Mouse (Mus musculus): Measurements from ENCODE around the gene Nrl. TPM values are rescaled to one million over a fixed set of nuclear protein-coding genes. Genes with fewer than 3 reads are reported as not detected.

Nrl gene
- polyA plus RNA-seq, 1 experiment from 2014 or later, result not detected

- no peak for ATAC-seq
- H3K4me2 ChIP-seq (ENCODE audit: low read depth, low read length), result peak overlapping the region; percentile 65
- H3K27ac ChIP-seq (ENCODE audit: low read length), result no peak overlapping the region
- H3K36me3 ChIP-seq (ENCODE audit: control insufficient read depth, insufficient read depth, low read length), result 0 out of 2 replicates have a peak, but pooled peaks cover 2% of the 10 kb centered on the region
- no peak overlapping the region; the same call in 1 of the 2 replicates for H3K4me3 ChIP-seq (ENCODE audit: low read length)
- H3K4me1 ChIP-seq (ENCODE audit: control insufficient read depth, insufficient read depth, low read length), result peaks cover 17% of the 10 kb centered on the region
- no peak overlapping the region for H3K9ac ChIP-seq (ENCODE audit: low read depth, low read length)
- no peaks in the 10 kb centered on the region for H3K27me3 ChIP-seq (replicated peaks; ENCODE audit: control insufficient read depth, insufficient read depth, low read length)
- no peaks in the 10 kb centered on the region for H3K9me3 ChIP-seq (ENCODE audit: control insufficient read depth, low read length)
- 51% methylated on average over 6 of the region's 6 CpGs for WGBS
These were observed 34.1 kb upstream of the Nrl start for GRCm38 (mm10) chr14:55558740-55559448.

GRCm38 (mm10) chr14:55557587-55557986 is 32.8 kb upstream of the Nrl start:
- Histone ChIP-seq H3K4me1 (ENCODE audit: control insufficient read depth, insufficient read depth, low read length) (peaks cover 17% of the 10 kb centered on the region), H3K4me3 (ENCODE audit: low read length) (no peak overlapping the region), H3K4me2 (ENCODE audit: low read depth, low read length) (no peak overlapping the region), H3K36me3 (ENCODE audit: control insufficient read depth, insufficient read depth, low read length) (no peaks in the 10 kb centered on the region), H3K27me3 (replicated peaks; ENCODE audit: control insufficient read depth, insufficient read depth, low read length) (no peaks in the 10 kb centered on the region), H3K27ac (ENCODE audit: low read length) (peak overlapping the region; percentile 67), H3K9me3 (ENCODE audit: control insufficient read depth, low read length) (no peaks in the 10 kb centered on the region), H3K9ac (ENCODE audit: low read depth, low read length) (no peak overlapping the region)
- WGBS, result 84% methylated on average over 3 of the region's 3 CpGs
- ATAC-seq, result no peak

- H3K9ac ChIP-seq (ENCODE audit: low read depth, low read length), result no peak overlapping the region
- peaks cover 16% of the 10 kb centered on the region for H3K4me1 ChIP-seq (ENCODE audit: control insufficient read depth, insufficient read depth, low read length)
- 20% methylated on average over 5 of the region's 5 CpGs for WGBS
- no peaks in the 10 kb centered on the region for H3K9me3 ChIP-seq (ENCODE audit: control insufficient read depth, low read length)
- no peak overlapping the region for H3K4me3 ChIP-seq (ENCODE audit: low read length)
- no peaks in the 10 kb centered on the region for H3K27me3 ChIP-seq (replicated peaks; ENCODE audit: control insufficient read depth, insufficient read depth, low read length)
- H3K27ac ChIP-seq (ENCODE audit: low read length), result peak overlapping the region; percentile 67
- no peaks in the 10 kb centered on the region for H3K36me3 ChIP-seq (ENCODE audit: control insufficient read depth, insufficient read depth, low read length)
- ATAC-seq, result no peak
- H3K4me2 ChIP-seq (ENCODE audit: low read depth, low read length), result 0 out of 2 replicates have a peak overlapping the region, but pooled peaks have one; percentile 1
These were observed 32.2 kb upstream of the Nrl start for GRCm38 (mm10) chr14:55557003-55557402.

GRCm38 (mm10) chr14:55555788-55556187 is 31.0 kb upstream of the Nrl start:
- Histone ChIP-seq H3K4me1 (ENCODE audit: control insufficient read depth, insufficient read depth, low read length) (peaks cover 6% of the 10 kb centered on the region; the same call in 1 of the 2 replicates), H3K27me3 (replicated peaks; ENCODE audit: control insufficient read depth, insufficient read depth, low read length) (no peaks in the 10 kb centered on the region), H3K9me3 (ENCODE audit: control insufficient read depth, low read length) (no peaks in the 10 kb centered on the region), H3K4me2 (ENCODE audit: low read depth, low read length) (no peak overlapping the region), H3K27ac (ENCODE audit: low read length) (no peak overlapping the region), H3K36me3 (ENCODE audit: control insufficient read depth, insufficient read depth, low read length) (no peaks in the 10 kb centered on the region), H3K4me3 (ENCODE audit: low read length) (no peak overlapping the region), H3K9ac (ENCODE audit: low read depth, low read length) (no peak overlapping the region)
- WGBS, result 82% methylated on average over 3 of the region's 3 CpGs
- ATAC-seq, result no peak

GRCm38 (mm10) chr14:55554635-55555034 is 29.9 kb upstream of the Nrl start:
- H3K27ac ChIP-seq (ENCODE audit: low read length), result no peak overlapping the region
- H3K36me3 ChIP-seq (ENCODE audit: control insufficient read depth, insufficient read depth, low read length), result no peaks in the 10 kb centered on the region
- H3K9me3 ChIP-seq (ENCODE audit: control insufficient read depth, low read length), result no peaks in the 10 kb centered on the region
- no peak overlapping the region for H3K4me2 ChIP-seq (ENCODE audit: low read depth, low read length)
- H3K27me3 ChIP-seq (replicated peaks; ENCODE audit: control insufficient read depth, insufficient read depth, low read length), result no peaks in the 10 kb centered on the region
- no peak overlapping the region for H3K4me3 ChIP-seq (ENCODE audit: low read length)
- H3K9ac ChIP-seq (ENCODE audit: low read depth, low read length), result no peak overlapping the region
- ATAC-seq, result no peak
- peaks cover 6% of the 10 kb centered on the region; the same call in 1 of the 2 replicates for H3K4me1 ChIP-seq (ENCODE audit: control insufficient read depth, insufficient read depth, low read length)

GRCm38 (mm10) chr14:55551794-55552193 is 27.0 kb upstream of the Nrl start:
- WGBS, result 94% methylated on average over 8 of the region's 8 CpGs
- no peak for ATAC-seq

GRCm38 (mm10) chr14:55551347-55551746 is 26.6 kb upstream of the Nrl start:
- Histone ChIP-seq H3K4me3 (ENCODE audit: low read length) (no peak overlapping the region), H3K4me1 (ENCODE audit: control insufficient read depth, insufficient read depth, low read length) (peaks cover 3% of the 10 kb centered on the region; the same call in 1 of the 2 replicates), H3K9ac (ENCODE audit: low read depth, low read length) (no peak overlapping the region), H3K27ac (ENCODE audit: low read length) (no peak overlapping the region), H3K27me3 (replicated peaks; ENCODE audit: control insufficient read depth, insufficient read depth, low read length) (no peaks in the 10 kb centered on the region), H3K9me3 (ENCODE audit: control insufficient read depth, low read length) (no peaks in the 10 kb centered on the region), H3K36me3 (ENCODE audit: control insufficient read depth, insufficient read depth, low read length) (peaks cover 12% of the 10 kb centered on the region), H3K4me2 (ENCODE audit: low read depth, low read length) (no peak overlapping the region)
- ATAC-seq, result no peak
- WGBS, result 76% methylated on average over 5 of the region's 5 CpGs

More at GRCm38 (mm10) chr14:55551794-55552193, 27.0 kb upstream of the Nrl start:
- H3K9me3 ChIP-seq (ENCODE audit: control insufficient read depth, low read length), result no peaks in the 10 kb centered on the region
- H3K4me1 ChIP-seq (ENCODE audit: control insufficient read depth, insufficient read depth, low read length), result peaks cover 6% of the 10 kb centered on the region; the same call in 1 of the 2 replicates
- H3K27me3 ChIP-seq (replicated peaks; ENCODE audit: control insufficient read depth, insufficient read depth, low read length), result no peaks in the 10 kb centered on the region
- no peak overlapping the region for H3K4me3 ChIP-seq (ENCODE audit: low read length)
- no peak overlapping the region for H3K4me2 ChIP-seq (ENCODE audit: low read depth, low read length)
- no peak overlapping the region for H3K27ac ChIP-seq (ENCODE audit: low read length)
- no peak overlapping the region for H3K9ac ChIP-seq (ENCODE audit: low read depth, low read length)
- peaks cover 12% of the 10 kb centered on the region for H3K36me3 ChIP-seq (ENCODE audit: control insufficient read depth, insufficient read depth, low read length)

GRCm38 (mm10) chr14:55550191-55550590 is 25.4 kb upstream of the Nrl start:
- ATAC-seq, result no peak
- Histone ChIP-seq H3K4me3 (ENCODE audit: low read length) (no peak overlapping the region), H3K36me3 (ENCODE audit: control insufficient read depth, insufficient read depth, low read length) (peaks cover 15% of the 10 kb centered on the region), H3K27ac (ENCODE audit: low read length) (no peak overlapping the region), H3K9ac (ENCODE audit: low read depth, low read length) (no peak overlapping the region), H3K4me2 (ENCODE audit: low read depth, low read length) (no peak overlapping the region), H3K9me3 (ENCODE audit: control insufficient read depth, low read length) (no peaks in the 10 kb centered on the region), H3K27me3 (replicated peaks; ENCODE audit: control insufficient read depth, insufficient read depth, low read length) (no peaks in the 10 kb centered on the region), H3K4me1 (ENCODE audit: control insufficient read depth, insufficient read depth, low read length) (peaks cover 3% of the 10 kb centered on the region; the same call in 1 of the 2 replicates)
- WGBS, result 87% methylated on average over 6 of the region's 6 CpGs

GRCm38 (mm10) chr14:55544334-55544733 is 19.6 kb upstream of the Nrl start:
- no peak for ATAC-seq
- peaks cover 17% of the 10 kb centered on the region for H3K36me3 ChIP-seq (ENCODE audit: control insufficient read depth, insufficient read depth, low read length)
- no peak overlapping the region for H3K9ac ChIP-seq (ENCODE audit: low read depth, low read length)
- peaks cover 16% of the 10 kb centered on the region for H3K4me1 ChIP-seq (ENCODE audit: control insufficient read depth, insufficient read depth, low read length)
- H3K27ac ChIP-seq (ENCODE audit: low read length), result no peak overlapping the region
- H3K4me2 ChIP-seq (ENCODE audit: low read depth, low read length), result no peak overlapping the region
- 80% methylated on average over 9 of the region's 9 CpGs for WGBS
- H3K27me3 ChIP-seq (replicated peaks; ENCODE audit: control insufficient read depth, insufficient read depth, low read length), result no peaks in the 10 kb centered on the region
- no peak overlapping the region for H3K4me3 ChIP-seq (ENCODE audit: low read length)
- no peaks in the 10 kb centered on the region for H3K9me3 ChIP-seq (ENCODE audit: control insufficient read depth, low read length)
